Mouse (Mus musculus): ENCODE data around the gene Nvl.

- TF ChIP-seq GATA1 (IDR thresholded peaks at IDR 0.05; ENCODE audit: low read length) (no peak), TAL1 (IDR thresholded peaks at IDR 0.05; ENCODE audit: low read length) (no peak)
These were observed 54.0 kb downstream of the Nvl start for GRCm38 (mm10) chr1:181090048-181090447.

Measured in erythroblast, embryonic 14.5 days (primary cell).